Mouse (Mus musculus): ENCODE results near the gene Vac14. TPM values are rescaled to one million over a fixed set of nuclear protein-coding genes. Genes with fewer than 3 reads are reported as not detected.

Gene Vac14
- polyA plus RNA-seq, 1 experiment: 24.3 TPM

DNA sequence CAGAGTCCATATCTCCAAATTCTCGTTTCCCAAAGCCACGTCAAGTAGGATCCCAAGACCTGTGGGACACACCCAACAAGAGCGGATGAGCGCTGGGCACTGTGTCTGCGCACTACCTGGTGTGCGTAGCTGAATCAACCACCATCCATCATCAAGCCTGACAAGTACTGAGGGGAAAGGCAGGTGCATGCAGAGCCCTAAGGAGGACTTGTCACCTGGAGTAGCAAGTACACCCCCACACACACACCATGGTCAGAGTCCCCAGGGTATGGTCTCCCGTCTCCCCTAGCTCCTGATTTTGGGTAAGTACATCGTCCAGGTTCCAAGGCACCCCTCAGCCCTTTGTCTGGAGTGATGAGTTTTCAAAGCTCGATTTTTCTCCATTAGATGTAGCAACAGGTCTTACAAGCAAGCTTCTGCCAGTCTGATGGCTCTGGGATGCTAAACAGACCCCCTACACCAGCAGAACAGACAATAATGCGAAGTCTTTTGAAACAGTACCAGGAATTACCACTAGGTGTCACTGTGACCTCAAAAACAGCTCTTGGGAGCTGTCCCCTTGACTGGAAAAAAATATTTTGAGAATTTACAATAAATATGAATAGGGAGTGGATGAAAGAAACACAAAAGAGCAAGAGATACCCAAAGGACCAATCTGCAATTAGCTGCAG, 131.2 kb downstream of the Vac14 start:
- TF ChIP-seq CTCF (IDR thresholded peaks at IDR 0.05; ENCODE audit: extremely low read depth, insufficient read depth, low read length) (peak; percentile 58; the same call in 1 of the 2 replicates), POLR2A (IDR thresholded peaks at IDR 0.05; ENCODE audit: extremely low read depth, insufficient read depth, low read length) (no peak)
- Histone ChIP-seq H3K4me1 (ENCODE audit: control insufficient read depth, insufficient read depth, low read length) (no peaks in the 10 kb centered on the region), H3K27ac (ENCODE audit: insufficient read depth, low read length) (no peak overlapping the region), H3K4me3 (ENCODE audit: insufficient read depth, low read length) (no peak overlapping the region)

DNA sequence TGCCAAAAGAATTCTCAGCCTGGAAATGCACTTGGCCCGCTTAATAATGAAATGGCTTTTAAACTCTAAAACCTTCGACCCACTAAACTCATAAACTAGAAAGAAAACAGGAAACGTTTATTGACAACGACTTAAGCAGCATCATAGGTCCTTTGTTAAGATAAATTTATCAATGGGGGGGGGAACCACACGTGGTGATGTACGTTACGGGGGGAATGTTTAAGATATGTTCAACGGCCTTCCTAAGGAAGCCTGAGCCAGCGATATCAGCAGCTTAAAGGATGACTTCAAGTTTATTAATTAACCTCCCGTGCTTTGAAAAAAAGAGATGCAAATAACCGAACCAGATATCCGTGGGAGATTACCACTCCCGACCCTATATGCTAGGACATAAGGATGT, 131.9 kb downstream of the Vac14 start:
- TF ChIP-seq CTCF (IDR thresholded peaks at IDR 0.05; ENCODE audit: extremely low read depth, insufficient read depth, low read length) (no peak), POLR2A (IDR thresholded peaks at IDR 0.05; ENCODE audit: extremely low read depth, insufficient read depth, low read length) (no peak)
- Histone ChIP-seq H3K4me3 (ENCODE audit: insufficient read depth, low read length) (no peak overlapping the region), H3K27ac (ENCODE audit: insufficient read depth, low read length) (no peak overlapping the region), H3K4me1 (ENCODE audit: control insufficient read depth, insufficient read depth, low read length) (no peaks in the 10 kb centered on the region)

DNA sequence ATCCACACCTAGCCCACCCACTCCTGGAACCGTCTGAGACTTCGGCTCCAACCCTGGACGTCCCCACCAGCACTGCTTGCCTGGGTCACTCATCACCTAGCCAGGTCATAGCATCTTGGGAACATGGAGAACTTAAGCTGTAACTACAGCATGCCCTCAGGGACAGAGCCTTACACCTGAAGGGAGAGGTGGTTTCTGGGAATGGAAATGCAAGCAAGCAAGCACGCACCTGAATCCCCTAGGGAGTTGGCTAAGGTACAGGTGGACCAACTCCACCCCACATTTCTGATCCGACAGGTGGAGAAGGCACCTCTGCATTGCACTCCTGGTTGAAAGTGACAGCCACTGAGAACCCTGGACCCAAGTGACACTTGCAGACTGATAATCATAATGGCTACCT, 133.1 kb downstream of the Vac14 start:
- Histone ChIP-seq H3K27ac (ENCODE audit: insufficient read depth, low read length) (no peak overlapping the region), H3K4me1 (ENCODE audit: control insufficient read depth, insufficient read depth, low read length) (peaks cover 1% of the 10 kb centered on the region; the same call in 1 of the 2 replicates), H3K4me3 (ENCODE audit: insufficient read depth, low read length) (no peak overlapping the region)
- no peak for TF ChIP-seq CTCF (IDR thresholded peaks at IDR 0.05; ENCODE audit: extremely low read depth, insufficient read depth, low read length)
- no peak for TF ChIP-seq POLR2A (IDR thresholded peaks at IDR 0.05; ENCODE audit: extremely low read depth, insufficient read depth, low read length)

DNA sequence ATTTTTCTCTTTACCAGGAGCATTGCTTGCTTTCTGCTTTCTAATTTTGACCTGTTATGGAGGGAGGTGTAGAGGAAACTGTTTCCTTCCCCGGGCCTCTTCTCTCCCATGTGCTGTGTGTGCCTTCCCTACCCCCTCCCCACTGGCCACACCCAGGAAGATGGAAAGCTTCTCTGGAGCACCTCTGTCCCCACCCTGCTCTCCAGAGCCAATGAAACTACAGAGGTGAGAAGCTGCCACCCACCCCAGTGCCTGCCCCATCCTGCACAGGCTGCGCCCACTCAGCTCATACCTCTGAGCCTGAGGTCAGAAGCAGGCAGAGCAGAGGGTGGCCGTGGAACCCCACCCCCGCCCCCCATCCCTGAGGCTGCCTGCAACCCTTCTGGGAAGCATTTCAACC, 136.3 kb downstream of the Vac14 start:
- H3K4me3 ChIP-seq (ENCODE audit: insufficient read depth, low read length): peak overlapping the region; percentile 73
- H3K4me1 ChIP-seq (ENCODE audit: control insufficient read depth, insufficient read depth, low read length): peaks cover 3% of the 10 kb centered on the region; the same call in 1 of the 2 replicates
- H3K27ac ChIP-seq (ENCODE audit: insufficient read depth, low read length): peak overlapping the region; percentile 98
- peak; percentile 52; the same call in 1 of the 2 replicates for TF ChIP-seq POLR2A (IDR thresholded peaks at IDR 0.05; ENCODE audit: extremely low read depth, insufficient read depth, low read length)
- no peak for TF ChIP-seq CTCF (IDR thresholded peaks at IDR 0.05; ENCODE audit: extremely low read depth, insufficient read depth, low read length)

DNA sequence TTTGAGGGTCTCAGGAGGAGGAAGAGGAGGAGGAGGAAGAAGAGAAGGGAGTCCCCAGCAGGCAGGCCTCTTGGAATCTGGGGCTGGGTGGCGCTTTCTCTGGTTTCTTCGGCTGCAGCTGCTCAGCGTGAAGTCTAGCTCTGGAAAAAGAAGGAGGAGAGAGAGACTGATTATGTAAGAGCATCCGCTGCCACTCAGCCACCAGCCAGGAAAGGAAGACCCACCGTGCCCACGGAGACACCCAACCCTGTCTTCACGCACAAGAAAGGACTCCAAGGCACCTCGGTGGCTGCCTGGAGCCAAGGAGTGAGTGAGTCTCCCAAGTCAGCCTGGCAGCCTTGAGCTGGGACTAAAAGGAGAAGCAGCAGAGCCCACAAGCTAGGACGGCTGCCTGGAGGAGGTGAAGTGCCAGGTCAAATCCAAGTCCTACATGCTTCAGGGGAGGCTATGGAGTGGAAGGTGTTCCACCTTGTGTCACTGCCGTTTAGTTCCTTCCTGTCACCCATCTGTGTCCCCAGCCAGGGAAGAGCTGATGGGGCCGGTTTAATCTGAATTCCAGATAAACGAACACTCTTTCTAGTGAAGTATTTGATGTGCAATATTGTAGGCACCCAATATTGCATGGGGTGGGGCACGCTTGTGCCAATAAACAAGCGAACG, 137.3 kb downstream of the Vac14 start:
- TF ChIP-seq POLR2A (IDR thresholded peaks at IDR 0.05; ENCODE audit: extremely low read depth, insufficient read depth, low read length): peak; percentile 48
- TF ChIP-seq CTCF (IDR thresholded peaks at IDR 0.05; ENCODE audit: extremely low read depth, insufficient read depth, low read length): no peak

DNA sequence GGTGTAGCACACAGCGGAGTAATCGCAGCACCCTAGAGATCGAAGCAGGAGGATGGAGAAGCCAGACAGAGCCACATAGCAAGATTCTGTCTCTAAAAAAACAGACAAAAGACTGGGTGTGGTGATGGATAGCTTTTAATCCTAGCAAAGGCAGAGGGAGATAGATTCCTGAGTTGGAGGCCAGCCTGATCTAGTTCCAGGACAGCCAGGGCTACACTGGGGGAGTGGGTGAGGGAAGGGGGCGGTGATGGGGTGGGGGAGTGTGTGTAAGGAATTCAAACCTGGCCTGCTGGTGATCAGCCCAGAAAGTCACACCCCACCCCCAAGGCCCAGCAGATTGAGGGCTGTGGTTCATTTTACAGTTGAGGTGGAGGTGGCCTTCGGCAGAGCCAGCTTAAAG, 137.8 kb downstream of the Vac14 start:
- H3K27ac ChIP-seq (ENCODE audit: insufficient read depth, low read length): peak overlapping the region; percentile 42; the same call in 1 of the 2 replicates
- TF ChIP-seq CTCF (IDR thresholded peaks at IDR 0.05; ENCODE audit: extremely low read depth, insufficient read depth, low read length) (no peak), POLR2A (IDR thresholded peaks at IDR 0.05; ENCODE audit: extremely low read depth, insufficient read depth, low read length) (no peak)

More for the DNA sequence above, 137.3 kb downstream of the Vac14 start:
- Histone ChIP-seq H3K27ac (ENCODE audit: insufficient read depth, low read length) (peak overlapping the region; percentile 98), H3K4me1 (ENCODE audit: control insufficient read depth, insufficient read depth, low read length) (peaks cover 3% of the 10 kb centered on the region; the same call in 1 of the 2 replicates), H3K4me3 (ENCODE audit: insufficient read depth, low read length) (peak overlapping the region; percentile 73)

DNA sequence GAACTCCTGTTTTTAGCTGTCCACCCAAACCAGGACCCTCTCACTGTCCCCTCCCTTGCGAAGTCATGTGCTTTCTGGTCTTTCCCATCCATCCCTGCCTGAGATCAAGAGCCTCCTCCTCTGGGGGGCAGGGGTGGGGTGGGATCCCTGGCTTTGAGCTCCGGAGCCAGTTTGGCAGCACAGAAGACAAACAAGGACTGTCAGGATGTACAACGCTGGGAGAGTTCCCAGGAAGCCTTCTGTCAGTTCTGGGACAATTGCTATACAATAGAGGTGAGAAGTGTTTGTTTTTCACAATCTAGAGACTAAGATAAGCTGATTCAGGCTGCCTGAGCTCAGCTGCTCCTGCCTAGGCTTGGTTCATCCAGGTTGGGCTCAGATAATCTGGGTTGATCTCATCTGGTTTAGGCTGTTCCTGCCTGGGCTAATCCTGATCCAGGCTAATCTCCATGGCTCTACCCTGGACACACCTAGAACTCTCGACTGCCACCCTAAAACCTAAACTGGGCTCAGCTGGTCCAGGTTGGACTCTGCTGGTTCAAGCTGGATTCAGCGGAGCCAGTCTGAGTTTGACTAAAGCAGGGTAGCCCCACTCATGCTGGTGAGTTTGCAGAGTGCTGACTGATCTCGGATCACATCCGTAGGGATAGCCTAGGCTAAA, 142.0 kb downstream of the Vac14 start:
- peaks cover 3% of the 10 kb centered on the region; the same call in 1 of the 2 replicates for H3K4me1 ChIP-seq (ENCODE audit: control insufficient read depth, insufficient read depth, low read length)
- no peak overlapping the region for H3K27ac ChIP-seq (ENCODE audit: insufficient read depth, low read length)
- TF ChIP-seq CTCF (IDR thresholded peaks at IDR 0.05; ENCODE audit: extremely low read depth, insufficient read depth, low read length) (no peak), POLR2A (IDR thresholded peaks at IDR 0.05; ENCODE audit: extremely low read depth, insufficient read depth, low read length) (no peak)
- H3K4me3 ChIP-seq (ENCODE audit: insufficient read depth, low read length): no peak overlapping the region

More for the DNA sequence above, 137.8 kb downstream of the Vac14 start:
- no peak overlapping the region; the same call in 1 of the 2 replicates for H3K4me3 ChIP-seq (ENCODE audit: insufficient read depth, low read length)
- peaks cover 3% of the 10 kb centered on the region; the same call in 1 of the 2 replicates for H3K4me1 ChIP-seq (ENCODE audit: control insufficient read depth, insufficient read depth, low read length)

DNA sequence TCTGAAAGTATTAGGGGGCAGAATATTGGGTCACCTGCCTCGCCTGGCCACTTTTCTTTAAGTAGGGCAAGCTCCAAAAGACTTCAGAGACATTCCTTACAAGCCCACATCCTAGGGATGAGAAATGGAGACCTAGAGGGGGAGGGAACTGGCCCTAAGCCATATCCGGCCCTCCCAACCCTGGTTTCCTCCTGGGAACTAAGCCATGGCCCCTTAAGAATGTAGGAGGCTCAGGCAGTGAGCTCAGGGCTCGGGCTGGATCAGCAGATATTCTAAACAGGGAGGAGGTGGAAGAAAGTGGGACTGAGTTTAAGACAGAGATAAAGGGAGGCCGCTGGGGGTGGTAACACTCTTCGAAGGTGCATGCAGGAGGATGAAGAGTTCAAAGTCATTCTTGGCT, 142.8 kb downstream of the Vac14 start:
- Histone ChIP-seq H3K4me1 (ENCODE audit: control insufficient read depth, insufficient read depth, low read length) (peaks cover 3% of the 10 kb centered on the region; the same call in 1 of the 2 replicates), H3K4me3 (ENCODE audit: insufficient read depth, low read length) (no peak overlapping the region), H3K27ac (ENCODE audit: insufficient read depth, low read length) (no peak overlapping the region; the same call in 1 of the 2 replicates)
- TF ChIP-seq CTCF (IDR thresholded peaks at IDR 0.05; ENCODE audit: extremely low read depth, insufficient read depth, low read length): no peak
- TF ChIP-seq POLR2A (IDR thresholded peaks at IDR 0.05; ENCODE audit: extremely low read depth, insufficient read depth, low read length): no peak

DNA sequence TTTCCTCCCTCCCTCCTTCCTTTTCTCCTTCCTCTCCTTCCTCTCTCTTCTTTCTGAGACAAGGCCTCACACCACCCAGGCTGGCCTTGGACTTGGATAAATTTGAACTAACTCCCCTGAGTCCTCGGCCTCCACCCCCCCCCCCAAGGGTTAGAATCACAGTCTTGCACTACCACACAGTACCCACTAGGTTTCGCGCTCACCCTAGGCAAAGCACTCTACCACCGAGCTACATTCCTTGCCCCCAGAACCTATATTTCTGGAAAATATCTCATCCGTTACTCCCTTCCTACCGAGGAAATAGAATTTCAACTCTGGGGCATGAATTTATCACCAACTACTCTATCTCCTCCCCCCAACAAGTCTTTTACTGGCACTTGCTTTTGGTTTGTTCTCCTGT, 143.6 kb downstream of the Vac14 start:
- no peak for TF ChIP-seq POLR2A (IDR thresholded peaks at IDR 0.05; ENCODE audit: extremely low read depth, insufficient read depth, low read length)
- 0 out of 2 replicates have a peak, but pooled peaks have one; percentile 9 for TF ChIP-seq CTCF (IDR thresholded peaks at IDR 0.05; ENCODE audit: extremely low read depth, insufficient read depth, low read length)
- H3K27ac ChIP-seq (ENCODE audit: insufficient read depth, low read length): no peak overlapping the region
- H3K4me1 ChIP-seq (ENCODE audit: control insufficient read depth, insufficient read depth, low read length): no peaks in the 10 kb centered on the region
- no peak overlapping the region for H3K4me3 ChIP-seq (ENCODE audit: insufficient read depth, low read length)
